Mouse (Mus musculus): ENCODE measurements at regions not wholly inside any gene's neighbourhood (a gene's known extent, or its start where the extent isn't known, plus 50 kb on each side); places are given as distances from the start of the nearest gene placed in this dataset.

DNA sequence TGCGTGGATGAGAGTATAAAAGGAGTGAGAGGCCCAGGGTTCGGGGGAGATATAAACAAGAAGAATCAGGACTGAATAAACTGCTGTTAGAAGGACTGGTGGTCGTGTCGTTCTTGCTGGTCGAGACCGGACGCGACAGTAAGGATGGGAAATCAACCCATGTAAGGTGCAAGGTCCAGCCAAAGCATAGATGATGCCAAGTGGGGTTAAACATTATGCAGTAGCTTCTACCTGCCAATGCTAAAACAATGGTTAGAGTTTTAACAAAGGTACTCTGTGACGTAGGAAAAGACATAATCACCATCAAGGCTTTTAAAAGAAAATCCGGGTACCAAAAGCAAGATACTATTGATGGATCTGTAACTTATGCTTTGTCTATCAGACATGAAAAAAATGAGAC lies 58.4 kb upstream of the Tmc1 start:
- DNase-seq (ENCODE audit: low spot score), result no peak

DNA sequence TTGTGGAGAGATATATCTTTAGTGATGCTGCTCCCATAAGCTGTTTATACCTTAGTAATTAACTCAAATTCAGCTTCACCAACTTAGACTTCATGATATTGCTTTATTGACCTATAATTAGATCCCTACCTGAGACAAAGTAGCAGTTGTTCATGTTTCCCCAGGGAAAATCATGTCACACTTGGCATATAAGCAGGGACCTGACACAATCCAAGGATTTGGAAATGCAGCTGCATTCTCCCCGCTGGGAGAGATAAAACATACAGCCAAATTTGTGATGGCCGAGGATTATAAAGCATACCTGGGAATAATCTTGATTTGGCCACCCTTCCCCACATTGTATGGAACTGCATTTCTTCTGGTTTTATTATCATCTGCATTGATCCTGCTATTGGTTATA lies 55.6 kb upstream of the Tmc1 start:
- no peak for DNase-seq (ENCODE audit: low spot score)

DNA sequence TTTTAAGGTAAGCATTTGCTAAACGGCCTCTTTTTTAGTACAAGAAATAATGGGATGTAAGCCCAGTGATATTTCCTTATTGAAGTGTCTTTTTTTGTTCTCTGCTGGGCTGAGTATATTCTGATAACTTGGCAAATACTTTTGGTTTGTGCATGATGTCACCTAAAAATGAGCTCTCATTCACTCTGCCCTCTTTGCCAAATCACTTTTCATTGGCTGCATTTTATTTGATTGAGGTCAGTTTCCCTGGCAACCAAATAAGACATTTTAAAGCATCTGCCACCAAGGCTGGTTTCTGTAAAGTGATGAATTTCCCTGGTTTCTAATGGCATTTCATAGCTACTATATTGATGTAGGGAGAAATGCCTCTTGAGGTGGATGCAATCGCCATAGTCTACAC lies 50.4 kb upstream of the Tmc1 start:
- no peak for DNase-seq (ENCODE audit: low spot score)

Measured in urinary bladder, postnatal 14 days (tissue).